Mouse (Mus musculus) forebrain, embryonic 16.5 days (tissue): ENCODE results near the gene Manbal. TPM values are rescaled to one million over a fixed set of nuclear protein-coding genes. Genes with fewer than 3 reads are reported as not detected.

ENCODE experiments used
- ATAC-seq: fragments of 200-750 bp; cut with Nextera tagmentation; 2 replicates; pipeline ENCODE4 v1.8.0; 2017; ENCODE audit warnings: mild to moderate bottlenecking, moderate library complexity
- H3K27ac ChIP-seq: fragments of 300-500 bp; sonication (generic); 2 replicates; pipeline ENCODE4 v1.5.1; 2014; ENCODE audit warnings: low read length, control low read depth
- H3K27me3 ChIP-seq: fragments of 300-500 bp; sonication (generic); replicated peaks from 2 replicates; pipeline ENCODE4 v1.6.1; 2014; ENCODE audit warnings: low read length; ENCODE audit not compliant: control insufficient read depth, insufficient read depth
- H3K36me3 ChIP-seq: fragments of 300-500 bp; sonication (generic); 2 replicates; pipeline ENCODE4 v1.6.1; 2014; ENCODE audit not compliant: control insufficient read depth, insufficient read depth
- H3K4me1 ChIP-seq: fragments of 300-500 bp; sonication (generic); replicated peaks from 2 replicates; pipeline ENCODE4 v1.6.1; 2014; ENCODE audit warnings: low read length; ENCODE audit not compliant: control insufficient read depth, insufficient read depth
- H3K4me2 ChIP-seq: fragments of 300-500 bp; sonication (generic); 2 replicates; pipeline ENCODE4 v1.6.1; 2014; ENCODE audit warnings: mild to moderate bottlenecking, low read length, control low read depth
- H3K4me3 ChIP-seq: fragments of 300-500 bp; sonication (generic); replicated peaks from 2 replicates; pipeline ENCODE4 v1.5.1; 2014; ENCODE audit warnings: mild to moderate bottlenecking, low read length, control low read depth
- H3K9ac ChIP-seq: fragments of 300-500 bp; sonication (generic); replicated peaks from 2 replicates; pipeline ENCODE4 v1.6.1; 2014; ENCODE audit warnings: low read depth, low read length, control low read depth
- H3K9me3 ChIP-seq: fragments of 300-500 bp; sonication (generic); 2 replicates; pipeline ENCODE4 v1.6.1; 2016; ENCODE audit warnings: low read length; ENCODE audit not compliant: control insufficient read depth
- WGBS: fragments of 180-500 bp; shearing (Covaris S2); extraction: QIAGEN DNeasy Blood & Tissue Kit; methylation state at CpG from one replicate; pipeline ENCODE4 v1.1.7; 2014; 5-methylcytosine and 5-hydroxymethylcytosine counted together
- polyA plus RNA-seq: library from polyadenylated mRNA; unstranded; fragments of >200 nt; fragmentation: Nextera tagmentation; extraction: Ambion mirVana; gene quantifications from 2 replicates; pipeline ENCODE4 v1.2.1, GENCODE M21; 2015

Manbal gene
- polyA plus RNA-seq, 1 experiment from 2014 or later = 105 TPM

DNA sequence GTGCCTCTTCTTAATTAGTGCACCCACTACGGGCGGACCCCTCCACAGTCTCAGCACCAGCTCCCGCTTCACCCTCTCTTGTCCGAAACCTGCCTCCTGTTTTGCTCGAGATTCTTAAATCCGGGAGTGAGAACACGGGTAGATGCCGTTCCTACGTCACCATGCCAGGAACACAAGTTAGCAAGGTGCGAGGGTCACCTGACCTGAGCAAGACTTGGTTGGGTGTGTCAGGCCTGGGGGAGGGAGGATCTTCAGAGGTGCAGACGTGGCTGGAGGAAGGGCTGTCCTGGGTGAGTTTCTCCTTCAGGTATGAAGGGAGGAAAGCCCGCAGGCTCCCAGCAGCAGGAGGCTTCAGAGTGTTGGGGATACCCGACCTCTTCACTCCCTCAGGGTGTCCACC lies 50.8 kb downstream of the Manbal start, which contains the start of gene Src:
Gene Src, plus strand, starts transcription at position 239 of the 400 bp plus-strand sequence.
- Histone ChIP-seq H3K27me3 (no peaks in the 10 kb centered on the region), H3K4me2 (0 out of 2 replicates have a peak within 1 kb of the TSS, but pooled peaks have one; percentile 17), H3K36me3 (no peaks in the 10 kb centered on the region), H3K9ac (peak within 1 kb of the TSS; percentile 41; the same call in 1 of the 2 replicates), H3K27ac (peak within 1 kb of the TSS; percentile 38; the same call in 1 of the 2 replicates), H3K9me3 (no peaks in the 10 kb centered on the region), H3K4me1 (peaks cover 6% of the 10 kb centered on the region; the same call in 1 of the 2 replicates), H3K4me3 (no peak within 1 kb of the TSS)
- 23% methylated on average over 13 of the region's 13 CpGs for WGBS
- no peak for ATAC-seq

DNA sequence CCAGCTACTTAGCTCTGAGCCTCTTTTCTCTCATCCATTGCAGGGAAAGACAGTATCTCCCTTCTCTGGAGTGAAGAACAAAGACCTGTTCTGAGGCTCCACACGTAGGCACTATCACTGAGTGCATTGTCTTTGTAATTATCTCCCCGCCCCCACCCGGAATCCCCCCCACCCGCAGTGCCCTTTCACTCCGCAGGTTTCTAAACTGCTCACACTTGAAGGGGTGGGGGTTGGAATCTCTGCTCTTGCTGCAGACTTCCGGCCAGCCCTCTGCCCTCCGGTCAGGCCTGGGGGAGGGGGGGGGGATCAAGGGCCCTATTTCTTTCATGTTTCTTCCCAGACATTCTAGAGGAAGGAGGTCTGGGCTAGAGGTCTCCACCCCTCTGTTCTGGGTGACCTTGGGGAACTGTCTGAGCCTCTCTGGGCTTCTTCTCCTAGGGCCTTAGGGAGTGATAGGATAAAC lies 51.2 kb downstream of the Manbal start:
- Histone ChIP-seq H3K4me1 (peaks cover 10% of the 10 kb centered on the region), H3K9me3 (no peaks in the 10 kb centered on the region), H3K4me3 (no peak overlapping the region), H3K9ac (peak overlapping the region; percentile 41; the same call in 1 of the 2 replicates), H3K36me3 (no peaks in the 10 kb centered on the region), H3K27me3 (no peaks in the 10 kb centered on the region), H3K4me2 (0 out of 2 replicates have a peak overlapping the region, but pooled peaks have one; percentile 17), H3K27ac (no peak overlapping the region; the same call in 1 of the 2 replicates)
- 0 out of 2 replicates have a peak, but pooled peaks have one; percentile 38 for ATAC-seq
- WGBS = 3% methylated on average over 7 of the region's 7 CpGs

DNA sequence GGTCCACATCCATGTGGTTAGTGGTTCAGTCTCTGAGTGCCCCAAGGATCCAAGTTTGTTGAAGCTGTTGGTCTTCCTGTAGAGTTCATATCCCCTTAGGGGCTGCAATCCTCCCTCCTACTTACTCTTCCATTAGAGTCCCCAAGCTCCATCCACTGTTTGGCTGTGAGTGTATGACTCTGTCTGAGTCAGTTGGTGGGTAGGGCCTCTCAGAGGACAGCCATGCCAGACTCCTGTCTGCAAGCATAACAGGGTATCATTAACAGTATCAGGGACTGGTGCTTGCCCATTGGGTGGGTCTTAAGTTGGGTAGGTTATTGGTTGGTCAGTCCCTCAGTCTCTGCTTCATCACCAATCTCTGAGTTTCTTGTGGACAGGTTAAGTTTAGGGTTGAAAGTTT lies 52.1 kb downstream of the Manbal start:
- H3K27me3 ChIP-seq = no peaks in the 10 kb centered on the region
- no peak overlapping the region for H3K9ac ChIP-seq
- no peak for ATAC-seq
- no peak overlapping the region for H3K4me2 ChIP-seq
- no peak overlapping the region for H3K27ac ChIP-seq
- no peaks in the 10 kb centered on the region for H3K9me3 ChIP-seq
- H3K4me1 ChIP-seq = peaks cover 11% of the 10 kb centered on the region
- no peak overlapping the region for H3K4me3 ChIP-seq
- H3K36me3 ChIP-seq = no peaks in the 10 kb centered on the region

DNA sequence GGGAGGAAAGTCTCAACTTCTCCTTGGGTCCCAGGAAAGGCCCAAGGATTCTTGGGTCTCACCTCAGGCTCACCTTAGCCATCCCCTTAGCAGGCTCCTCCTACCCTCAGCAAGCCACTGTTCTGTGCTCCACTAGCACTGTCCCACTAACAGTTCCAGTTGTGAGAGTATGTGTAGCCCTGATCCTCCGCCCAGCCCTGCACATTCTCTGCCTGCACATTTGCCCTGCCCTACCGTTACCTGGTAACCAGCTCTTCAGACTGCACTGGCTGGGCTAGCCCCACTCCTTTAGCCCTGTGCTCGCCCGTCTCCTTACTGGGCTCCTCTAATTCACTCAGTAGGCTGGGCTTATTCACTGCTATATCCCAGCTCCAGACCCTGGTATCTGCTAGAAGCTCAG lies 53.0 kb downstream of the Manbal start:
- Histone ChIP-seq H3K9ac (no peak overlapping the region), H3K27me3 (no peaks in the 10 kb centered on the region), H3K27ac (no peak overlapping the region), H3K9me3 (no peaks in the 10 kb centered on the region), H3K36me3 (no peaks in the 10 kb centered on the region), H3K4me3 (no peak overlapping the region), H3K4me2 (no peak overlapping the region), H3K4me1 (peaks cover 19% of the 10 kb centered on the region)
- WGBS = 86% methylated on average over 4 of the region's 4 CpGs
- no peak for ATAC-seq

- WGBS = 84% methylated on average over 11 of the region's 11 CpGs
- ATAC-seq = no peak
- Histone ChIP-seq H3K4me2 (no peak overlapping the region), H3K4me1 (peaks cover 36% of the 10 kb centered on the region), H3K27ac (no peak overlapping the region), H3K27me3 (no peaks in the 10 kb centered on the region), H3K36me3 (no peaks in the 10 kb centered on the region), H3K9me3 (no peaks in the 10 kb centered on the region), H3K9ac (no peak overlapping the region), H3K4me3 (no peak overlapping the region)
These were observed 54.8 kb downstream of the Manbal start for GRCm38 (mm10) chr2:157422062-157422655.

GRCm38 (mm10) chr2:157422854-157423705 lies 55.7 kb downstream of the Manbal start:
- H3K27me3 ChIP-seq = no peaks in the 10 kb centered on the region
- peak overlapping the region; percentile 90; the same call in 1 of the 2 replicates for H3K27ac ChIP-seq
- H3K36me3 ChIP-seq = no peaks in the 10 kb centered on the region
- 47% methylated on average over 11 of the region's 11 CpGs for WGBS
- peaks cover 44% of the 10 kb centered on the region for H3K4me1 ChIP-seq
- peak overlapping the region; percentile 79 for H3K4me3 ChIP-seq
- H3K4me2 ChIP-seq = peak overlapping the region; percentile 75
- H3K9ac ChIP-seq = peak overlapping the region; percentile 97
- no peak for ATAC-seq
- no peaks in the 10 kb centered on the region for H3K9me3 ChIP-seq

DNA sequence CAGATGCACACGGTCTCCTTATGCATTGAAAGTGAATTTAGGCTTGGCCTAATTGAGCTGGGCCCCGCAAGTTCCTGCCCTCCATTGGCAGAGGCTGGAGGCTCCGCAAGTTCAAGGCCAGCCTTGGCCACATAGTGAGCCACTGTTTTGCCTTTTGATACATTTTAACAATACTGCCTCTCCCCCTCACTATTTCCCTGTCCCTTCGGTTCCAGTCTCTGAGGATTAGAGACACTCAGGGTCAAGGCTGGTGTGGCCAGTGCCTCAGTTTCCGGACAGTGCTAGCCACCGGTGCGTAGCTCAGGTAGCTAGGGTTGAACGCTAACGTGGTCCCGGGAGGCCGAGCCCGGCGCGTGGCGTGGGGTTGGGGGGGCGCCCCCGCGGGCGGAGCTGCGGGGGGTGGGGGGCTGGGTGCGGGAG lies 56.3 kb downstream of the Manbal start:
- Histone ChIP-seq H3K9ac (peak overlapping the region; percentile 97), H3K27ac (peak overlapping the region; percentile 90), H3K4me1 (peaks cover 41% of the 10 kb centered on the region), H3K9me3 (no peaks in the 10 kb centered on the region), H3K4me2 (peak overlapping the region; percentile 75), H3K4me3 (peak overlapping the region; percentile 79), H3K27me3 (no peaks in the 10 kb centered on the region), H3K36me3 (no peaks in the 10 kb centered on the region)
- ATAC-seq = peak; percentile 12; the same call in 1 of the 2 replicates
- WGBS = 5% methylated on average over 20 of the region's 21 CpGs

DNA sequence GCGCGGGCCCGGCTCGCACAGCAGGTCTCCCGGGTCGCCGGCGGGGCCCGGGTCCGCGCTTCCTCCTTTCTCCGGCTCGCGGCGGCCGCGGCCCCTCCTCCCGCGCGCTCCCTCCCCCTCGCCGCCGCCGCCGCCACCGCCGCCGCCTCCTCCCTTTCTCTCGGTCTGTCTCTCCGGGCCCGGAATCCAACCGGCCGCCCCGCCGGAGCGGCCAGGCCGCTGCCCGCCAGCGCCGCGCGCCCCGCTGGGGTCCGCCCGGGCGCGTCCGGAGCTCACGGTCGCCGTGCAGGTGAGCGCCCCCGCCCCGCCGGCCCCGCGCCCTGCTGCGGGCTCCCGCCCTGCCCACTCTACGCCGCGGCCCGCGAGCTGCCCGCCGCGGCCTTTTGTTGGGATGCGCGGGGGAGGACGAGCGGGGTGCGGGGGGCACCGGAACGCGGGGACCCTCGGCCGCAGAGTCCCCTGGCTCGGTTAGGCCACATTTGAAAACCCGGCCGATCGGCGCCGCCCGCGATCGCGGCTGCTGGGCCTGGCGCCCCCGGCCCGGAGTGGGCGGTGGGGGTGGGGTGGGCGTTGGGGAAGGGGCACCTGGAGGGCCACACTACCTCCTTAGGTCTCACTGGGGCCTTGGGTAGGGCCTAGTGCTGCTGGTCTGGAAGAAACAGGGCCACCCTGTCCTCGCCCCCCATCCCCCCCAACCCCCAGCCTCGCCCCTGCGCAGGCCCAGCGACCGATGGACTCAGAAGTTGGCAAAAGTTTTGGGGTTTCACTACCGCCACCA lies 56.9 kb downstream of the Manbal start:
- H3K4me3 ChIP-seq = peak overlapping the region; percentile 79
- peaks cover 39% of the 10 kb centered on the region for H3K4me1 ChIP-seq
- H3K4me2 ChIP-seq = peak overlapping the region; percentile 75
- no peaks in the 10 kb centered on the region for H3K9me3 ChIP-seq
- peak overlapping the region; percentile 97 for H3K9ac ChIP-seq
- H3K27ac ChIP-seq = peak overlapping the region; percentile 90
- peak; percentile 32 for ATAC-seq
- no peaks in the 10 kb centered on the region for H3K36me3 ChIP-seq
- no peaks in the 10 kb centered on the region for H3K27me3 ChIP-seq
- 0% methylated on average over 36 of the region's 98 CpGs for WGBS
